Comparison of ENCODE assay signal across 10 mouse cellular contexts in the genomic region with DNA sequence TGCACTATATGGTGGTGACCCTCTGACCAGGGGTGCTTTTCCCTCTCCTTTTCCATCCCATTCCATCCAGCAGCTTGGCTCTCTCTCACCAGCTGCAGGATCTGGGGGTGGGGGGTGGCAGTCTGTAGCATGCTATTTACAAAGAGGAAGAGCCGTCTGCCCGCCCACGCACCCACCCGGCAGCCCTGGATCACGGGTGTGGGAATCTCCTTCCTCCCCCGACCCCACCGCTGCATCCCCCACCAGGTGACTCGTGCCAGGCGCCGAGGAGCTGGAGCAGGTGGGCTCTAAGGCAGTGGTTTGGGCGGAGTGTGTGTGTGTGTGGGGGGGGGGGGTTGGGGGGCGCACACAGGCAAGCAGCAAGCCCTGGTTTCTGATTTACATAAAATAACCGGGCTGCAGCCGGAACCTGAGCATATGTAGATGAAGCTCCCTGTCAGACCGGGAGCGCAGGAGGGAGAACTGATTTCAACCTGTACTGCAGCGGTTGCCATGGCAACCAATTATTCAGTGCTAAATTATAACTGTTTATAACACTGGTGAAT. TPM values are rescaled to one million over a fixed set of nuclear protein-coding genes. Genes with fewer than 3 reads are reported as not detected.
DNase-seq lines count a peak whose midpoint lies in the region; ATAC-seq lines count a peak whose summit lies in the region.
"Had no signal": no experiment of that assay in that cellular context is flagged by ENCODE, and none has a peak within 500 bp of the region (broad histone marks: within the 10 kb centered on the region; RNA-seq: fewer than 3 reads in every experiment).

No protein-coding gene starts in this region.

- 5% methylated on average over 15 of the region's 17 CpGs for WGBS in hindbrain, embryonic 16.5 days
- 5% methylated on average over 16 of the region's 17 CpGs for WGBS in midbrain, embryonic 16.5 days

- DNase-seq in MN1 (ENCODE audit: low spot score): peak; percentile 74
- DNase-seq in embryo, embryonic 11 days: peak; percentile 65
- DNase-seq in adrenal gland, adult 2 months: no peak
- no peak for DNase-seq in thymus, postnatal 14 days
- no peak for DNase-seq in yolk sac, embryonic 10.5 days (ENCODE audit: low spot score)

- no peaks in the 10 kb centered on the region for H3K9me3 ChIP-seq in hindbrain, embryonic 16.5 days (ENCODE audit: control insufficient read depth, low read length)
- H3K9me3 ChIP-seq in midbrain, embryonic 16.5 days (replicated peaks; ENCODE audit: control insufficient read depth, low read length, poor library complexity, severe bottlenecking): no peaks in the 10 kb centered on the region
- H3K9me3 ChIP-seq: limb, embryonic 15.5 days had no signal

- H3K4me3 ChIP-seq in hindbrain, embryonic 16.5 days (ENCODE audit: low read length): peak overlapping the region; percentile 23
- peak overlapping the region; percentile 22 for H3K4me3 ChIP-seq in midbrain, embryonic 16.5 days (ENCODE audit: low read depth, low read length)
- H3K4me3 ChIP-seq: limb, embryonic 15.5 days had no signal

- H3K4me2 ChIP-seq in hindbrain, embryonic 16.5 days (ENCODE audit: low read length): peak overlapping the region; percentile 55
- peak overlapping the region; percentile 62 for H3K4me2 ChIP-seq in midbrain, embryonic 16.5 days (ENCODE audit: low read length)
- H3K4me2 ChIP-seq: limb, embryonic 15.5 days had no signal

- H3K27me3 ChIP-seq in hindbrain, embryonic 16.5 days (replicated peaks; ENCODE audit: control insufficient read depth, insufficient read depth, low read length): peaks cover 2% of the 10 kb centered on the region
- H3K27me3 ChIP-seq in midbrain, embryonic 16.5 days (ENCODE audit: control insufficient read depth, insufficient read depth, low read depth, low read length): no peaks in the 10 kb centered on the region

- peak overlapping the region; percentile 54 for H3K9ac ChIP-seq in hindbrain, embryonic 16.5 days (ENCODE audit: low read depth, low read length)
- H3K9ac ChIP-seq in midbrain, embryonic 16.5 days (ENCODE audit: low read depth, low read length): peak overlapping the region; percentile 67
- H3K9ac ChIP-seq: limb, embryonic 15.5 days had no signal

- peak overlapping the region; percentile 86 for H3K27ac ChIP-seq in hindbrain, embryonic 16.5 days (ENCODE audit: low read depth, low read length)
- peak overlapping the region; percentile 90 for H3K27ac ChIP-seq in midbrain, embryonic 16.5 days (ENCODE audit: low read length)
- H3K27ac ChIP-seq: limb, embryonic 15.5 days had no signal

- H3K36me3 ChIP-seq in hindbrain, embryonic 16.5 days (ENCODE audit: control insufficient read depth, insufficient read depth, low read length): no peaks in the 10 kb centered on the region; the same call in 1 of the 2 replicates
- peaks cover 11% of the 10 kb centered on the region for H3K36me3 ChIP-seq in midbrain, embryonic 16.5 days (ENCODE audit: control insufficient read depth, insufficient read depth, low read length)
- H3K36me3 ChIP-seq: limb, embryonic 15.5 days had no signal

- H3K4me1 ChIP-seq in hindbrain, embryonic 16.5 days (ENCODE audit: control insufficient read depth, insufficient read depth, low read depth, low read length): peaks cover 34% of the 10 kb centered on the region
- H3K4me1 ChIP-seq in midbrain, embryonic 16.5 days (ENCODE audit: control insufficient read depth, insufficient read depth, low read length): peaks cover 37% of the 10 kb centered on the region

- ATAC-seq in hindbrain, embryonic 16.5 days: peak; percentile 80
- peak; percentile 78 for ATAC-seq in midbrain, embryonic 16.5 days
- ATAC-seq in megakaryocyte progenitor cell, adult 5-6 weeks (replicated peaks; ENCODE audit: poor library complexity): no peak

RNA-seq across cellular contexts. Expression of a gene that starts 11.5 kb away (rescaled TPM):
- polyA plus RNA-seq in hindbrain, embryonic 16.5 days (2015; fragmentation: Nextera tagmentation; extraction: Ambion mirVana): 46.7 and 47.7 TPM in 2 replicates
- 55.2 and 66.7 TPM in 2 replicates for polyA plus RNA-seq in midbrain, embryonic 16.5 days (2015; fragmentation: Nextera tagmentation; extraction: Ambion mirVana)
- total RNA-seq in megakaryocyte progenitor cell, adult 5-6 weeks (2015): not detected in 2 replicates
- 0.07 and 0.08 TPM in 2 replicates for total RNA-seq in megakaryocyte progenitor cell, adult 5-6 weeks (2017)
- 1 to 10 TPM; 5.0 to 7.9 TPM for total RNA-seq in adrenal gland, adult 2 months (2021)
- 3.0 and 3.5 TPM in 2 replicates for polyA plus RNA-seq in adrenal gland, adult 2 months (2012; rRNA removed)

RNA-seq across cellular contexts. Expression of a gene that starts 24.4 kb away (rescaled TPM):
- polyA plus RNA-seq in hindbrain, embryonic 16.5 days (2015; fragmentation: Nextera tagmentation; extraction: Ambion mirVana): 125 and 138 TPM in 2 replicates
- polyA plus RNA-seq in midbrain, embryonic 16.5 days (2015; fragmentation: Nextera tagmentation; extraction: Ambion mirVana): 117 and 136 TPM in 2 replicates
- total RNA-seq in megakaryocyte progenitor cell, adult 5-6 weeks (2015): 1,636 and 1,708 TPM in 2 replicates
- 3,182 and 3,570 TPM in 2 replicates for total RNA-seq in megakaryocyte progenitor cell, adult 5-6 weeks (2017)
- 100 to 1,000 TPM; 401 to 498 TPM for total RNA-seq in adrenal gland, adult 2 months (2021)
- 12.3 and 12.5 TPM in 2 replicates for polyA plus RNA-seq in adrenal gland, adult 2 months (2012; rRNA removed)

RNA-seq across cellular contexts. Expression of a gene that starts 31.1 kb away (rescaled TPM):
- polyA plus RNA-seq in hindbrain, embryonic 16.5 days (2015; fragmentation: Nextera tagmentation; extraction: Ambion mirVana): 9.0 and 10.6 TPM in 2 replicates
- 6.4 and 9.5 TPM in 2 replicates for polyA plus RNA-seq in midbrain, embryonic 16.5 days (2015; fragmentation: Nextera tagmentation; extraction: Ambion mirVana)
- 0.12 TPM in 1 of 2 replicates, not detected in the other for total RNA-seq in megakaryocyte progenitor cell, adult 5-6 weeks (2015)
- total RNA-seq in megakaryocyte progenitor cell, adult 5-6 weeks (2017): not detected in 2 replicates
- 1 to 10 TPM in 1 of 2 experiments, under 1 TPM in 1; 0.84 to 1.1 TPM for total RNA-seq in adrenal gland, adult 2 months (2021)
- polyA plus RNA-seq in adrenal gland, adult 2 months (2012; rRNA removed): 0.26 and 0.67 TPM in 2 replicates

RNA-seq across cellular contexts. Expression of a gene that starts 52.9 kb away (rescaled TPM):
- polyA plus RNA-seq in hindbrain, embryonic 16.5 days (2015; fragmentation: Nextera tagmentation; extraction: Ambion mirVana): 17.2 and 22.2 TPM in 2 replicates
- 20.6 and 20.7 TPM in 2 replicates for polyA plus RNA-seq in midbrain, embryonic 16.5 days (2015; fragmentation: Nextera tagmentation; extraction: Ambion mirVana)
- 7.9 and 12.1 TPM in 2 replicates for total RNA-seq in megakaryocyte progenitor cell, adult 5-6 weeks (2015)
- total RNA-seq in megakaryocyte progenitor cell, adult 5-6 weeks (2017): 11.5 and 14.8 TPM in 2 replicates
- 10 to 100 TPM; 34.6 to 49.1 TPM for total RNA-seq in adrenal gland, adult 2 months (2021)
- 39.5 and 48.3 TPM in 2 replicates for polyA plus RNA-seq in adrenal gland, adult 2 months (2012; rRNA removed)

RNA-seq across cellular contexts. Expression of a gene that starts 58.4 kb away (rescaled TPM):
- 0.11 and 0.50 TPM in 2 replicates for polyA plus RNA-seq in hindbrain, embryonic 16.5 days (2015; fragmentation: Nextera tagmentation; extraction: Ambion mirVana)
- polyA plus RNA-seq in midbrain, embryonic 16.5 days (2015; fragmentation: Nextera tagmentation; extraction: Ambion mirVana): 0.19 and 0.41 TPM in 2 replicates
- not detected in 2 replicates for total RNA-seq in megakaryocyte progenitor cell, adult 5-6 weeks (2015)
- not detected in 2 replicates for total RNA-seq in megakaryocyte progenitor cell, adult 5-6 weeks (2017)
- not detected for total RNA-seq in adrenal gland, adult 2 months (2021)
- 0.30 TPM in 1 of 2 replicates, not detected in the other for polyA plus RNA-seq in adrenal gland, adult 2 months (2012; rRNA removed)
- polyA plus RNA-seq: gonadal fat pad, adult 2 months; limb, embryonic 15.5 days had no signal

Comparison
In these comparisons a context has a peak if more than half of its experiments do, and no peak if none do; other contexts are left out.
1. DNase-seq: peak in MN1 (single experiment) and embryo, embryonic 11 days (single experiment); none in adrenal gland, adult 2 months (single experiment), thymus, postnatal 14 days (single experiment) and yolk sac, embryonic 10.5 days (single experiment).
2. RNA of a gene that starts 11.5 kb away (polyA plus RNA-seq): 55.2 to 66.7 TPM in midbrain, embryonic 16.5 days and 46.7 to 47.7 TPM in hindbrain, embryonic 16.5 days; 3.0 to 3.5 TPM in adrenal gland, adult 2 months; every median in the first group is over 10 times any median in the second.